Mouse (Mus musculus) gastrocnemius, postnatal 10 days (tissue): ENCODE data around the gene Grsf1. TPM values are rescaled to one million over a fixed set of nuclear protein-coding genes. Genes with fewer than 3 reads are reported as not detected.

Experiments
- DNase-seq: peaks from one replicate; pipeline ENCODE4 v3.0.0; 2021; ENCODE audit warnings: mixed read lengths
- long read RNA-seq, 2 experiments: library from polyadenylated mRNA; stranded (forward); transcript quantifications; one replicate each; pipeline ENCODE4 v2.0.0; 2021
- total RNA-seq, 2 experiments: library from RNA; stranded (reverse); gene quantifications; 2 replicates each; pipeline ENCODE4 v1.2.3; 2021

Grsf1 gene
- total RNA-seq, result 100 to 1,000 TPM; 111 to 113 TPM
- long read RNA-seq, experiment 1, transcript Grsf1-202 (10 exons, 2,286 nt), result minor isoform, 7 of 134 reads
- long read RNA-seq, experiment 1, transcript Grsf1-201 (10 exons, 2,538 nt), result major isoform, 113 of 134 reads
- long read RNA-seq, experiment 1, partial matches to known transcripts, result 6 of 134 reads
- long read RNA-seq, experiment 1, other reads (novel, unspliced or antisense), result 8 of 134 reads
- long read RNA-seq, experiment 2, transcript Grsf1-202 (10 exons, 2,286 nt), result minor isoform, 9 of 124 reads
- long read RNA-seq, experiment 2, transcript Grsf1-201 (10 exons, 2,538 nt), result major isoform, 98 of 124 reads
- long read RNA-seq, experiment 2, partial matches to known transcripts, result 7 of 124 reads
- long read RNA-seq, experiment 2, other reads (novel, unspliced or antisense), result 10 of 124 reads

DNA sequence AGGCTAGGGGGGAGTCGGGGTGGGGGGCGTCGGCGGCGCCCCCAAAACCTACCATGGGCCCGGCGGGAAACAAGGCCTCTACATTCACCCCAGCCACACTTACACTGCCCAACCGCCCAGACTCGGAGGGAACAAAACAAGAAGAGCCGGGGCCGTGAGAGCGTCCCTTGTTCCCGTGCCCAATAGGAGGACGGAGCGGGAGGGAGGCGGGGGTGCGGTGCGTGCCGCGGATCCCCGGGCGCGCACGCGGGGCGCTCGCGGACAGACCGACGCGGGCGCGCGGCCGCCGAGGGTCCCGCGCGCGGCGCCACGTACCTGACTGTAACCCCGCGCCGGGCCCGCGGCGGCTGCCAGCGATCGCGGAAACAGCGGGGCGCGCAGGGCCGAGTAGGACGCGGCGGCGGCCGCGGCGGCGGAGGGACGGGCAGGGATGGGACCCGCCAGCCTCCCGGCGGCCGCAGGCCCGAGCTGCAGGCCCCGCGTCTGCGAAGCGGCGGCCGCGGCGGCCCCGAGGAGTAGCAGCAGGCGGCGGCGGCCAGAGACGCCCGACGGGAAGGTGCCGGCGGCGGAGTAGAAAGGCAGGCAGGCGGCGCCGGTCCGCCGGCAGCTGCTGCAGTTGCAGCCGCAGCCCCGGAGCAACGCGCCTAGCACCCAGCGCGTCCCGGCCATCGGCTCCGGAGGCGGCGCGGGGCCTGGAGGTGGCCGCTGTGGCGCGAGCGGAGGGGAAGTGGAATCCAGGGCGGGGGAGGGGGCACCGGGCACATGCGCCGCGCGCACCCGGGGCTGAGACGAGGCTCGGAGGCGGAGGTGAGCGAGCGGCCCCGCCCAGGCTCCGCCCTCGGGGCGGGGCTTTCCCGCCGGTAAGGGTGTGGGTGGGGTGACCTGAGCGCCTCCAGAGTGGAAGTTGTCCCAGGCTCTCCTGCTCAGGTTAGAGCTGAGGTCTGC is at the start of gene Grsf1:
Gene Grsf1 (minus strand): TSS at position 729 of the 945 bp plus-strand sequence.
- peak; percentile 88 for DNase-seq

DNA sequence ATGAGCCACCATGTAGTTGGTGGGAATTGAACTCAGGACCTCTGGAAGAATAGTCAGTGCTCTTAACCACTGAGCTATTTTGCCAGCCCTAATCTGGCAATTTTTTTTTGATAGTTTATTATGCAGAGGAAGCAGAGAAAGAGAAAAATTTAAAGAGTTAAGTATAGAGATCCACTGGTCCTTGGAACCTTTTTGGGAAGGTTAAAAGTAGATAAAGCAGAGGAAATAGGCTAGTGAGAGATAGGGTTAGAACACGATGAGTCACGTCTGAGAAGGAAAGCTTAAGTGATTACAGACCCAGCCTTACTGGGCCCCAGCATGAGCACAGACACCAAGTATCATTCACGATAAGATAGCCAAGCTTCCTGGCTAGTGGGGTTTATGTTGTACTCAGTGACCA is 48.1 kb upstream of the Grsf1 start:
- DNase-seq, result no peak

DNA sequence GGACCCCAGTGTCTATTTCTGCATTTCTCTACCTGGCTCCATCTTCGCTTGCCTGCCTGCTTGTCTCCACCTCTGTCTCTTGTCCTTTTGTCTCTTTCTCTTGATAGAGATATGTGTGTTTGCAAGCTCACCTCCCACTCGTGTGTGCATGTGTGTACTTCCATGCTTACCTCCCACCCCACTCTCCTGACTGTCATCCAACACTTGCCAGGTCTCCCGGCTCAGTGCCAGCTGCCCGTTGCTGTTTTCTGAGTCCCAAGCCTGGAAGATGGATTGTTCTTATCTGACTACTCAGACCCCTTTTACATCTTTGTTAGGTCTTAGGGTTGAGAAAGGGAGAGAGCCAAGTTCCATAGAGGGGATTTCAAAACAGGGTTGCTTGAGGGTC is 46.2 kb upstream of the Grsf1 start:
- peak; percentile 24 for DNase-seq

DNA sequence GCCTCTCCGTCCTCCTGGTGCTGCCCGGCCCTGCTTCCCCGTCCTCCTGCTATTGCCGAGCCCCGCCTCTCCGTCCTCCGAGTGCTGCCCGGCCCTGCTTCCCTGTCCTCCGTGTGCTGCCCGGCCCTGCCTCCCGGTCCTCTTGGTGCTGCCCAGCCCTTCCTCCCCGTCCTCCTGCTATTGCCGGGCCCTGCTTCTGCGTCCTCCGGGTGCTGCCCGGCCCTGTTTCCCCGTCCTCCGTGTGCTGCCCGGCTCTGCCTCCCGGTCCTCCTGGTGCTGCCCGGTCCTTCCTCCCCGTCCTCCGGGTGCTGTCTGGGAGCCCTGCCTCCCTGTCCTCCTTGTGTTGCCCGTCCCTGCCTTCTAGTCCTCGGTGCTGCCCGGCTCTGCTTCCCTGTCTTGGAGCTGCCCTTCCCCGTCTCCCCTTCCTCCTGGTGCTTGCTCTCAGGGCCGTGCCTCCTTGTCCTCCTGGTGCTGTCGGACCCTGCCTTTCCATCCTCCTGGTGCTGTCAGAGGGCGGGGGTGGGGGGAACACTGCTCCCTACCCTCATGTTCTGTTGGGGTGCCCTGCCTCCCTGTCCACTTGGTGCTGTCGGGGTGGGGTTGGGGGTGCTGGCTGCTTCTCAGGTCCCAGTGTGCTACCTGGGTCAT is 45.7 kb upstream of the Grsf1 start:
- peak; percentile 41 for DNase-seq

DNA sequence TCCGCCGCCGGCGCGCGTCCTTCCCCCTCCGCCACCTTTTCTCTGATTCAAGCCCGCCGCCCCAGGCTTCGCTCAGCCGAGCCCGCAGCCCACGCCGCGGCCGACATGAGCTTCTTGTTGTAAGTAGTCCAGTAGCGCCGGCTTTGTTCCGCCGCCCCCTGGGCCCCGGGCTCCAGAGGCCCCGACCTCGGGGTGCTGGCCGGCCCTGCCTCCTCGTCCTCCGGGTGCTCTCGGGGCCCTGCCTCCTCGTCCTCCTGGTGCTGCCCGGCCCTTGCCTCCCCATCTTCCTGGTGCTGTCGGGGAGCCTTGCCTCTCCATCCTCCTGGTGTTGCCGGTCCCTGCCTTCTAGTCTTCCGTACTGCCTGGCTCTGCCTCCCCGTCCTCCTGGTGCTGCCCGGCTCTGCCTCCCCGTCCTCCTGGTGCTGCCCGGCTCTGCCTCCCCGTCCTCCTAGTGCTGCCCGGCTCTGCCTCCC is 45.1 kb upstream of the Grsf1 start:
- no peak for DNase-seq

DNA sequence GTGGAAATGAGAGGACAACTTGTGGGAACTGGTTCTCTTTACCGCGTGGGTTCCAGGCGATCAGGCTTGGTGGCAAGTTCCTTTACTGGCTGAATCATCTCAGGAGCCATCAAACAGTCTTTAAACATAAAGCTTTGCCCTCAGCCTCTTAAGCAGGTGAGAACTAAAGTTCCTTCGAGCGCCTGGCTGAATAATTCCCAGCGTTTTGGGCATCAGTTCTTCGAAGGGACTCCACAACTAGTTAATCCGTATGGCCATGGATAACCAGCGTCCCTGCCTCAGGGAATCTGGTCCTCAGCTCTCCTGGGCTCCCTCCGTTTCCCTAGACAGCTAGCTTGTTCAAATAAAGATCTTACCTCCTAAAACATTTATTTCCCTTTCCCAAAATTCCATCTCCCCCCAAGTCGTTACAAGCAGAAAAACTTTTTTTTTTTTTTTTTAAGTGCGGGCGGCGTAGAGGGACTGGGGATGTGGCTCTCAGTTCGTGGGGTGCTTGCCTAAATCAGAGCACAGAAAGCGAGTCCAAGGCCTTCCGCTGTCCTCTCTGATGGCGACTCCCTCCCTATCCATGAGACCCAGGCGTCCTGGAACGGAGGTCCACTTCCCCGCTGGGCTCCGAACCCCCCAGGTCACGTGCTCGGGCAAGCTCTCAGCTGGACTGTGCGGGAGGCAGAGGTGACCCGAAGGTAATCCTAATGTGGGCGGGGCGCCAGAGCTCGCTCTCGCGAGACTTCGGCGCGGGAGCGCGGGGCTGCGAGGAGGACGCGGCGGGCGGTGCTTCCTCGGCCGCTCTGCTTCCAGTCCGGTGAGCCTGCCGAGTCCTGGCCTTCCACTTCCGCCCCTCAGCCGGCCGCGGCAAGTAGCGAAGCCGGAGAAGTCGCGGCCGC is 44.4 kb upstream of the Grsf1 start, which contains the start of gene Mob1b:
Gene Mob1b (plus strand): TSS at position 740 of the 887 bp plus-strand sequence.
- DNase-seq, result peak; percentile 100

DNA sequence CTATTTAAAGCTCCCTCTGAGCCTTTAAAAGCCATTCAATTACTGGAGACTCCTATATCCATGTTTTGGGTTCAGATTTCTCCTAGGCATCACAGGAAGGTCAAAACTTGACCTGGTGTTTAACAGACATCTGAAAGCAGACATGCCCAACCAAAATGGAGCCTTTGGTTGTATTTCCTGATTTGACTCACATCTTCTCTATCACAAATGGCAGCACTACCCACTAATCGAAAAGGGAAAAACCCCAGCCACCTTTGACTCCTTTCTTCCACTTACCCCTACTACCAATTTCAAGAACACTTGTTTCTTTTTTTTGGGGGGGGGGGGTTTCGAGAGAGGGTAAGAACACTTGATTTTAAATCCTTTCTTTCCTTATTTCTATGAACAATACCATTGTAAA is 41.0 kb upstream of the Grsf1 start:
- DNase-seq, result no peak

DNA sequence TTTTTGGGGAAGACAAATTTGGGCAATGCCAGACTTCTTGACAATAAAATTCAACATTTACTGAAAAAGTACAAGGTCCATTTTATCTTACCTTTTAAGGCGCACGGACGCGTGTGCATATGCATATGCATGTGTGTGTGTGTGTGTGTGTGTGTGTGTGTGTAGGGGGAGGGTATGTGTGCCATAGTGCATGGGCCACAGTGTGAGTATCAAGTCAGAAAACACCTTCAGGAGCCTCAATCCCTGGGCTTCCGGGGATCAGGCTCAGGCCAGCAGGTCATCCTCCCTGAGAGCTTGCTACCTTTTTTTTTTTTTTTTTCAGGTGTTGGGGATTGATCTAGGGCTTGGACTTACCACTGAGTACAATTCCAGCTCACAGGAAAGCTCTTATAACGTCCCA is 36.4 kb upstream of the Grsf1 start:
- no peak for DNase-seq

DNA sequence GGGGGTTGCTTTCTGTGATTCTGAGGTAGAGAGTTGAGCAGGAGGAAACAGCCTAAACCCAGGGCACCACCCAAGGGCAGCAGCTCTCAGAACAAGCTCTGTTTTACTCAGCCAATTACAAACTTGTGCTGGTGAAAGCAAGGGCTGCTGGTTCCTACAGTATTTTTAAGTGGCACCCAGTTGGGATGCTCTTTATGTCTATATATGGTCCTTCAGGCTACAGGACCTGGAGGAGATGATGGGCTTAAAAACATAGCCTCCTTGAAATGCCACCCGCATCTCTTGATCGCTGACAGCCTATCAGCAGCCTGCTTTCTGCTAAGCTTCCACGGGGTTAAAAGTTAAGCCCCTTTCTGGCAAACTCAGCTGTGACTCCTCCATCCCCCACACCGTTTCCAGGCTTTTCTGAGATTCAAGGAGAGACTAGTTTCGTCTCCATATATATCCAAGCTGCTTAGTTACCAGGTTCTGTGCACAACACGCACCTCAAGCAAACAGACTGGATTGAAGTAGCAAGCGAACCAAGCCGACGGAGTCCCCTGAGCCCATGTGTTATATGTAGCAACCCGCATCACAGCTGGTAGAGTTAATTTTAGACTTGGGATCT is 35.8 kb upstream of the Grsf1 start:
- no peak for DNase-seq

DNA sequence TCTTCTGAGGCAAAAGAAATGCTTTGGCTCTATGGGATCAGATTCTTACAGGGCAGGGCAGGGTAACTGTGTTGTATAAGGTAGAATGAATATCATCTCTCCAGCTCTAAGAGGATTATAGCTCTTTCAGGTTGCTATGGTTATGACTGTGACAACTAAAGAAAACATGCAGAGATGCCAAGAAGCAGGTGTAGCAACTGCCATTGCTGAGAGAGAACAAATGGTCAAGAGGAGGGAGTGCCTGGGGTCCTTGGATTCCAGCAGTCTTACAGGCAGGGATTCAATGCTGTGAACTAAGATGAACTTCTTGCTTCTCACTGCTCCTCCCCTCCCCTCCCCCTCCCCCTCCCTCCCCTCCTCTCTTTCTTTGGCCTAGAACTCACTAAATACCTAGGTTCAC is 35.2 kb upstream of the Grsf1 start:
- DNase-seq, result no peak

DNA sequence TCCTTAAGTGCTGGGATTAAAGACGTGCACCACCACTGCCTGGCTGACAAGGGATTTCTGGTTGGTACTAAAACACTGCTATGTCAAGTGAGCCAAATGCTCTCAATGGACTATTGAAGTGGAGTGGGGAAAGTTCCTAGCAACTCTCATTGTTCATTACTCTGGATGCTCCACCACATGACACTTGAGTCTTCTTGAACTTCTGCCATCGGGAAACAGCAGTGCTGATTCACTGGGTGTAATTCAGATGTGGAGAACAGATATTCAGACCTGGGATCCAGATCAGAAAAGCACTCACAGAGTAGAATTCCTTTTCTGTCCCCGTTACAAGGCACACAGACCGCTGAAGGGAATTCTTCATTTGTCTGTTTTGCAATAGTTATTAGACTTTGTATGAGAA is 27.6 kb upstream of the Grsf1 start:
- no peak for DNase-seq

DNA sequence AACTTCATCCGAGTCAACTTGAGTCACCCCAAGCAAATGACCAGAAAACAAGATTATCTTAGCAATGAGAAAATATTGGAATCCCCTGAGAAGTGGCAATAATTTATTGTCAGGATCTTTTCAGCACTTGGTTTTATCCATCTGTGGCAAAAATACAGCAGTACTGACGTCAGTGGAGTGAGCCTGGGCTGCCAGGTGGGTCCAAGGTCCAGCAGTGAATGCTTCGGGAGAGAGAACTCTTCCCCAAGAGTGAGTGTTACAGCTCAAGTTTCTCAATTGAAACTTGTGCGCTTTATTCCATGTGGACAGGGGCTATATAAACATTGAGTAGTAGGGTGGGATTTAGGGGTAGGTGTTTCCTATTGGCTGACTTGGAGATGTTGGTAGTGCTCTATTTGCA is 26.1 kb upstream of the Grsf1 start:
- DNase-seq, result no peak

DNA sequence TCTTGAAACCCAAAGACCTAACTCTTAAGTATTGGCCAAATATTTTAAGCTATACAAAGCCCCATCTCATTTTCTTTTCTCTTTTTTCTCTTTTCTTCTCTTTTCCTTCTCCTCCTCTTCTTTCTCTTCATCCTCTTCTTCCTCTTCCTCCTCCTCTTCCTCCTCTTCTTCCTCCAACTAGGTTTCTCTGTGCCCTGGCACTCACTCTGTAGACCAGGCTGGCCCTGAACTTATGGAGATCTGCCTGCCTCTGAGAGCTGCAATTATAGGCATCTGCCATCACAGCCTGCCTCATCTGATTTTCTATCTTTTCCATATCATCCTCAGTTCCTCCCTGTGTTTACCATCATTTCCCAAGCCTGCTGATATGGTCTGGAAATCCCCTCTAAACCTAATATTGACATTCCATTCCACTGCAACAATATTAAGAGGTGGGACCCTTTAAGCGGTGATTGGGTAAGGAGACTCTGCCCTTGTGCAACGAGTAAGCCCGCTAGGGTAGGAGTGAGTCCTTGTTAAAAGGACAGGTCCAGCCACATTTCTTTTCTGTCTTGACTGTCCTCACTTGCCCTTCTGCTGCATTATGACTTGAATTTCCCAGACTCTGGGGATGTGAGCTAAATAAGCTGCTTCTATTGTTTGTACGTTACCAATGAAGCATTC is 23.4 kb upstream of the Grsf1 start:
- no peak for DNase-seq

DNA sequence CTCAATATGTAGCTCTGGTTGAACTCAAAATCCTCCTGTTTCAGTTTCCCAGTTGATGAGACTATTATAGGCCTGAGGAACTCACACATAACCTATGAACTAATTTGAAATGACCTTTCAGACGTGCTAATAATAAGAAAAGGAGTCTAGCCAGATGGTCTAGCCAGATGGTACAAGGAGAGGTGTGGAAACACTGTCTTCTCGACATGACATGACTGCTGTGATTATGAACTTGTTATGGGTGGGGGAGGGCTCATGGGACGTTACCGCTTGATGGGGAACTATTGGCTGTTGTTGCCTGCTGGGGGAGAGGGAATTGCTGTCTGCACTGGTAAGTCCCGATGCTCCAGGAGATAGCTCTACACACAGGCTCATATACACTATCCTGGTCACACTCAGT is 21.3 kb upstream of the Grsf1 start:
- no peak for DNase-seq

DNA sequence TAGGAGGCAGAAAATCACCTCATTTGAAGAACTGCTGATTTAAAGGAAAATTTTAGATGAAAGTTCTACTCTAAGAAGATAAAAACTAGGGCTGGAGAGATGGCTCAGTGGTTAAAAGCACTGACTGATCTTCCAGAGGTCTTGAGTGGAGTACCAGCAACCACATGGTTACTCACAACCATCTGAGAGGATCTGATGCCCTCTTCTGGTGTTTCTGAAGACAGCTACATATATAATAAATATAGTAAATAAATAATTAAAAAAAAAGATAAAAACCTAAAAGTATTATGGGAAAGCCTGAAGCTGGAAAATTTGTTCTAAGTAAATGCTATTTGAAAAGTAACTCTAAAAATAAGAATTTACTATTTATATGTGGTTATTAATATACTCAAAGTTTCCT is 17.1 kb upstream of the Grsf1 start:
- no peak for DNase-seq

DNA sequence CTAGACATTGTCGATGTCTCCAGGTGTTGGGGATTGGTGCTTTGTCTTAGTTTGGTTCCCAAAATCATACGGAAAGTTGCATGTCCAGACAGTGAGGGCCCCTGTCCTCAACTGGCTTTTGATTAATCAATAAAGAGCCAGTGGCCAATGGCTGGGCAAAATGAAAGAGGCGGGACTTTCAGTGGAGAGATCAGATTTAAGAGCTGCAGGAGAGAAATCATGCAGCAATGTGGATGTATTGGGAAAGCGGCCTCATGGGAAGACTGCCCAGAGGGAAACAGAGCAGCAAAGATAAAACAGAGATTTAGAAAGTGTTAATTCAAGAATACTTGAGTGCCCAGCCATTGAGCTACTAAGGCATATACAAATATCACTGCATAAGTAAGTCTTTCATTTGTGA is 16.6 kb upstream of the Grsf1 start:
- DNase-seq, result no peak

DNA sequence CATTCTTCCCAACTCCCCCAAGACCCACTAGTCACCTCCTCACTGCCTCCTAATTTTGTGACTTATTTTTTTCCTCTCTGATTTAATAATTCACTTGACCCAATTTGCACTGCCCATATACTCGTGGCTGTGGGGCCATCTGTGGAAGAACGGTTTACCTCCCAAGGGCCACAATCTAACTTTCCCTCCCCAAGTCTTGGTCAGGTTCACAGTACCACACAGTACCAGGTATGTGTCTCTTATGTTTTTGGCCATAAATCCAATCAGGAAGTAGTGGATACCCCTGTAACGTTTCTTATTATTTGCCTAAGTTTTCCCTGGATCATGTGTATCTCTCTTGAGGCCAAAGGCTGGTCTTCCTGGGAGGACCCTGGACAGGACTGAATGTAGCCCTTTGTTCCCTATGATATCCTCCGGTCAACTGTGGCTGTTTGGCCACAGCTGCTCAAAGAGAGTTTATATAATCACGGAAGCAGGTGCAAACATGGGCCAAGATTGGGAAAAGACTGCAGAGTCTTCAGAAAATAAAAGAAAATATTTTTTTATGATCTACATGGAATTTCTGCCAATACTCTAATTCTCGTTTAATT is 15.6 kb upstream of the Grsf1 start:
- DNase-seq, result no peak

DNA sequence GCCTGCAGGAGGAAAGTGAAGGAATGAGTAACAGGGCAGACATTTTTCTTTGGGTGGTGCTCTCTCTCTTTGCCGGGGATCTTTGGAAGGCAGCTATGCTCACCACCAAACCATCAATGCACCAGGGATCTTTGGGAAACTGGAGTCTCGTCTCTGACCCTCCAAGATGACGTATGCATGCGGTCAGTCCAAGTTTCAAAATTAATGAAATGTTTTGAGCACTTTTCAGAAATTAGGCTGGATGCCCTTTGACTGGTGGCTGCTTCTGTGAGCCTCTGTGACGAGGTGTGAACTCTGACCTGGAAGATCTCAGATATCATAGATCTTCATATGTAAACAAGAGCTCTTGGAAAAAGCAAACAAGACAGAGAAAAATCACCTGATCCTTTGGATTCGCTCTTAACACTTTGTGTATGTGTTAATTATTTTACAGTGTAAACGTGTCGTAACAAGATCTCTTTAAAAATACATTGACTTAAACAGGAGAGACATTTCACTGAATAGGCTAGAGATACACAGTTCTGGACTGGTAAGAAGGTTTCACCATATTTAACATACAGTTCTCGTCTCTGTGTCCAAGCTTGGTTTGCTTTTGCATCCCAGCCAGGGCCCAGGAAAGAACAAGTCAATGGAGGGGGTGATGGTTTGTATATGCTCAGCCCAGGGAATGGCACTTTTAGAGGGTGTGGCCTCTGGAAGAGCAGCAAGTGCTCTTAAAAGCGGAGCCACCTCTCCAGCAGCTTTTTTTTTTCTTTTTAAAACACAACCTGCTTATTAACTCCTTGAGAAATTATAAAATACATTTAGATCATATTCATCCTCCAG is 14.9 kb upstream of the Grsf1 start:
- DNase-seq, result no peak

DNA sequence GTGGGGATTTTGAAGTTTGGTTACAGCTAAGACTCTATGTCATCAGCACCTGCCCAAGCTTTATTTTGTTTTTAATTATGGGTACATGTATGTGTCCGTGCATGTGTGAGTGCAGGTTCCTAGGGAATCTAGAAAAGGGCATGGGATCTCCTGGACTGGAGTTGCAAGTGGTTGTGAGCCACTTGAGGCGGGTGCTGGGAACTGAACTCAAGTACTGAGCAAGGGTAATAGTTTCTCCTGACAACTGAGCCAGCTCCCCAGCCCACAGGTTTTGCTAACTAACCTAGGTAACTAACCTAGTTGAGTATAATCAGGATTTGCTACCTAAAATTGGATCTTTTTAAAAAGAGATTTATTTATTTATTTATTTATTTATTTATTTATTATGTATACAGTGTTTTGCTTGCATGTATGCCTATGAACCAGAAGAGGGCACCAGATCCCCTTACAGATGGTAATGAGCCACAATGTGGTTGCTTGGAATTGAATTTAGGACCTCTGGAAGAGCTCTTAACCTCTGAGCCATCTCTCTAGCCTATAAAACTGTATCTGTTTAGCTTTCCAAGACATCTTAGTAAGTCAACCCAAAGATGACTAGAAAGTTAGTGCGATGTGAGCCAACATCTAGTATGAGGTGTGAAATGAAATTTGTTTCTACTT is 13.4 kb upstream of the Grsf1 start:
- no peak for DNase-seq
